Mouse (Mus musculus) midbrain, postnatal 0 days (tissue): Measurements from ENCODE around the gene Nkpd1. TPM values are rescaled to one million over a fixed set of nuclear protein-coding genes. Genes with fewer than 3 reads are reported as not detected.

Experiments
- ATAC-seq: fragments of 200-750 bp; cut with Nextera tagmentation; 2 replicates; pipeline ENCODE4 v1.8.0; 2017; ENCODE audit warnings: moderate number of reproducible peaks, mild to moderate bottlenecking, moderate TSS enrichment, moderate library complexity; ENCODE audit not compliant: low FRiP score
- DNase-seq: peaks from one replicate; pipeline ENCODE4 v3.0.0-alpha.2; 2015; ENCODE audit warnings: low spot score
- H3K27ac ChIP-seq: fragments of 300-500 bp; sonication (generic); 2 replicates; pipeline ENCODE4 v1.5.1; 2014; ENCODE audit warnings: low read depth, mild to moderate bottlenecking, low read length, mixed read lengths
- H3K27me3 ChIP-seq: fragments of 300-500 bp; sonication (generic); 2 replicates; pipeline ENCODE4 v1.6.1; 2014; ENCODE audit warnings: low read length, control low read depth, mixed read lengths; ENCODE audit not compliant: insufficient read depth
- H3K36me3 ChIP-seq: fragments of 300-500 bp; sonication (generic); 2 replicates; pipeline ENCODE4 v1.6.1; 2014; ENCODE audit warnings: low read length, control low read depth, mixed read lengths; ENCODE audit not compliant: insufficient read depth
- H3K4me1 ChIP-seq: fragments of 300-500 bp; sonication (generic); 2 replicates; pipeline ENCODE4 v1.6.1; 2014; ENCODE audit warnings: mild to moderate bottlenecking, control low read depth, antibody characterized with exemption, low read length, mixed read lengths; ENCODE audit not compliant: insufficient read depth
- H3K4me2 ChIP-seq: fragments of 300-500 bp; sonication (generic); 2 replicates; pipeline ENCODE4 v1.6.1; 2014; ENCODE audit warnings: low read depth, mild to moderate bottlenecking, low read length, mixed read lengths; ENCODE audit not compliant: poor library complexity, severe bottlenecking
- H3K4me3 ChIP-seq: fragments of 300-500 bp; sonication (generic); 2 replicates; pipeline ENCODE4 v1.5.1; 2014; ENCODE audit warnings: low read depth, mild to moderate bottlenecking, low read length, moderate library complexity
- H3K9ac ChIP-seq: fragments of 300-500 bp; sonication (generic); replicated peaks from 2 replicates; pipeline ENCODE4 v1.6.1; 2014; ENCODE audit warnings: mild to moderate bottlenecking, low read length, moderate library complexity, mixed read lengths; ENCODE audit not compliant: poor library complexity, severe bottlenecking
- H3K9me3 ChIP-seq: fragments of 300-500 bp; sonication (generic); 2 replicates; pipeline ENCODE4 v1.6.1; 2016; ENCODE audit warnings: low read length, control low read depth
- CTCF ChIP-seq: IDR thresholded peaks from 2 replicates; pipeline ENCODE4 v1.5.1; 2016; ENCODE audit warnings: antibody characterized with exemption, mild to moderate bottlenecking
- whole genome bisulfite sequencing: fragments of 180-500 bp; shearing (Covaris S2); extraction: QIAGEN DNeasy Blood & Tissue Kit; methylation state at CpG from one replicate; pipeline ENCODE4 v1.1.7; 2014; 5-methylcytosine and 5-hydroxymethylcytosine counted together
- polyA plus RNA-seq: library from polyadenylated mRNA; unstranded; fragments of >200 nt; fragmentation: Nextera tagmentation; extraction: Ambion mirVana; gene quantifications from 2 replicates; pipeline ENCODE4 v1.2.1, GENCODE M21; 2015
- total RNA-seq: library from RNA; depleted of rRNA; stranded (reverse); fragments of >200 nt; gene quantifications from 2 replicates; pipeline ENCODE4 v1.2.3, GENCODE M21; 2014

Nkpd1 gene
- total and polyA plus RNA-seq, 2 experiments from 2014 or later = 1.6 to 2.3 TPM

DNA sequence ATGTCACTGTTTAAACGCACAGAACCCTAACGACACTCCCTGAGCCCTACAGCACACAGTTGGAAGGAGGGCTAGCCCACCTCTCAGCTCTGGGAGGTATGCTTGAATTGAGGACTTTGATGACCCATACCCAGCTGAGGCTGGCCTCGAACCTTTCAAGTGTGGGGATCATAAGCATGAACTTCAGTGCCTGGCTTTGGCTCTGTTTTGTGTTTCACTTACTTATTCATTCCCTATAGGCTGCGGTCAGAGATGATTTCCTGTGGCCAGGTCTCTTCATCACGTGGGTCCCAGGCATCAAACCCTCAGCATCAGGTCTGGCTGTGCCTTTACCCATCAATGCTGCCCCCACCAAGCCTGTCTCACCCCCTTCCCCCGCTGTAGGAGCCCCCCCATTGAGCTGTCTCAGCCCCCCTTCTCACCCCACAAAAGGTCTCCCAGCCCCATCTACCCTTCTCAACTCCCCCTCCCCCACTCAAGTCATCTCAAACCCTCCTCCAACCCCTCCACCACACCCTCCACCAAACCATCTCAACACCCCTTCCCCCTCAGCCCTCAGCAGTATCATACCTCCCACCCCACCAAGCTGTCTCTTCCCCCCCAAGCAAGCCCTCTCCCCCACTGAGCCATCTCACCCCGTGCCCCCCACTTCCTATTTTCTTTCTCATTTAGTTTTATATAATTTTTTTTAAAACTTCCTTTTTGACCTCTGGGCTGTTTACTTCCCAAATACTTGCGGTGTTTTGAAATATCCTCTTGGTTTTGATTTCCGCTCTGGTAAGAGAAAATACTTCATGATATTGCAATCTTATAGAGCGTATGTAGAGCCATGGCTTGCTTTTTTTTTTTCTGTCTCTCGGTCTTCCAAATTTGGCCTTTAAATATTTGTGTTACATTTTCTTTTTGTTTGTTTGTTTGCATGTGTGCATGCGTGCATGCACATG, 16.9 kb upstream of the Nkpd1 start:
- no peaks in the 10 kb centered on the region for H3K27me3 ChIP-seq
- H3K4me3 ChIP-seq = no peak overlapping the region
- H3K4me1 ChIP-seq = no peaks in the 10 kb centered on the region
- TF ChIP-seq CTCF = no peak
- H3K9me3 ChIP-seq = no peaks in the 10 kb centered on the region
- DNase-seq (no peak), ATAC-seq (no peak)
- H3K9ac ChIP-seq = no peak overlapping the region
- no peaks in the 10 kb centered on the region for H3K36me3 ChIP-seq
- H3K4me2 ChIP-seq = no peak overlapping the region
- 77% methylated on average over 12 of the region's 12 CpGs for WGBS
- H3K27ac ChIP-seq = no peak overlapping the region

DNA sequence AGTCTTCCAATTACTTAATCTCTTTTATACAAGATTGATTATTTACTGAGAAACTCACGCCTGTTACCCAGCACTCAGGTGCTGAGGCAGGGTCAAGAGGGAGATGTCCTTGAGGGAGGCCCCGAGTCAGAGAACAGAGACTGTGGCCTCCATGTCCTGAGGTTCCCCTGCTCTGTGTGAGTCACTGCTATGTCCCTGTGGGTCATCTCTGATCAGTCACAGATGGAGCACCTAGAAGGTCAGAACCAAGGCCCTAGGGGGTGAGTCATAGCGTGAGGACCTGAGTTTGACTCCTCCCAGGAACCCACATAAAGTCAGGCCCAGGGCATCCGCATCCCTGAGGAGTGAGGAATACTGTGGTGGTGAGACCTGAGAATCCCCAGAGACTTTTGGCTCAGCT, 16.0 kb upstream of the Nkpd1 start:
- no peak for ATAC-seq
- Histone ChIP-seq H3K27me3 (no peaks in the 10 kb centered on the region), H3K4me3 (no peak overlapping the region), H3K27ac (no peak overlapping the region), H3K36me3 (no peaks in the 10 kb centered on the region), H3K4me2 (no peak overlapping the region), H3K9me3 (no peaks in the 10 kb centered on the region), H3K4me1 (no peaks in the 10 kb centered on the region), H3K9ac (no peak overlapping the region)
- no peak for DNase-seq
- no peak for TF ChIP-seq CTCF
- 77% methylated on average over 4 of the region's 4 CpGs for WGBS

DNA sequence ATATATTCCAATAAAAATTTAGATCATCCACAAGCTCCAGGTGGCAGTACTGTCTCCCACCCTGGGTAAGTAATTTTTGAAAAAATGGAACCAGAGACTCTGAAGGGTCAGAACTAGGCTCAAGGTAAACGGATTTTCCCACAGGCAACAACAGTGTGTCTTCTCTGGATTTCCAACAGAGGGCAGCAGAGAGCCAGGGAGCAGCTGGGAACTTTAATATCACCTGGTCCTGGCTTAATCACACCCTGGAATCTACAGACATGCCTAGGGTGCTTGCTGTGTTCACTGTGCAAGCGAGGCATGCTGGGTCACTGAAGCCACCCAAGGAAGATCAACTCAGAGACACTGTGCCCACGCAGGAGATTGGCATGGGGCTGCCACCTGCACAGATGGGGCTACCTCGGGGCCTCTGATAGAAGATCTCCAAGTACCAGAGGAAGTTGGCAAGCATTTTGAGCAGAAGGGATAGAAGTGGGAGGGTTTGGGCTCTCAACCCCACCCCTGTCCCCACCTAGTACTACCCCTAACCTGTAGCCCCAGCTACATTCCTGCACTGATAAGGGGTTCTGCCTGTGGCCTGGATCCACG, 14.1 kb upstream of the Nkpd1 start:
- Histone ChIP-seq H3K36me3 (no peaks in the 10 kb centered on the region), H3K4me1 (no peaks in the 10 kb centered on the region), H3K27me3 (no peaks in the 10 kb centered on the region), H3K9me3 (no peaks in the 10 kb centered on the region), H3K9ac (no peak overlapping the region), H3K4me2 (no peak overlapping the region), H3K4me3 (no peak overlapping the region), H3K27ac (no peak overlapping the region)
- peak; percentile 82 for TF ChIP-seq CTCF
- 44% methylated on average over 5 of the region's 5 CpGs for WGBS
- DNase-seq (peak; percentile 54), ATAC-seq (no peak)

DNA sequence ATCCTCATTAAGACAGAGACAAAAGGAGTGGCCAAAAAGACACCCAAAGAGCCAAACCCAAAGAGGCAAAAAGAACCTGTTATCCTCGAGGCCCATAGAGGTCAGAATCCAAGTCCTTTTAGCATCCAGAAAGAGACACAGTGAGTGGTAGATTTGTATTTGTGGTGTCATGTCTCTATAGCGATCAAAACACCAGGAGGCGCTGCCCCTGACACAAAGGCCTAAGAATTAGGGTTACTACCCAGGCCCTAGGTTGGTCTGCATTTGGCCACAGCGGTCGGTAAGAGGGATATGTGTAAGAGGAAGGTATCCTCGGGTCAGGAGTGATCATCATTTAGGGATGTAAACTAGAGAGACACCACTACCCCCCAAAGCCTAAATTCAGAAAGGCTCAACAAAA, 11.3 kb upstream of the Nkpd1 start:
- Histone ChIP-seq H3K27ac (0 out of 2 replicates have a peak overlapping the region, but pooled peaks have one; percentile 78), H3K36me3 (no peaks in the 10 kb centered on the region), H3K4me3 (peak overlapping the region; percentile 53), H3K4me1 (peaks cover 3% of the 10 kb centered on the region; the same call in 1 of the 2 replicates), H3K4me2 (peak overlapping the region; percentile 93), H3K9ac (no peak overlapping the region; the same call in 1 of the 2 replicates), H3K27me3 (no peaks in the 10 kb centered on the region), H3K9me3 (no peaks in the 10 kb centered on the region)
- DNase-seq (no peak), ATAC-seq (no peak)
- TF ChIP-seq CTCF = peak; percentile 48
- 18% methylated on average over 6 of the region's 6 CpGs for WGBS

DNA sequence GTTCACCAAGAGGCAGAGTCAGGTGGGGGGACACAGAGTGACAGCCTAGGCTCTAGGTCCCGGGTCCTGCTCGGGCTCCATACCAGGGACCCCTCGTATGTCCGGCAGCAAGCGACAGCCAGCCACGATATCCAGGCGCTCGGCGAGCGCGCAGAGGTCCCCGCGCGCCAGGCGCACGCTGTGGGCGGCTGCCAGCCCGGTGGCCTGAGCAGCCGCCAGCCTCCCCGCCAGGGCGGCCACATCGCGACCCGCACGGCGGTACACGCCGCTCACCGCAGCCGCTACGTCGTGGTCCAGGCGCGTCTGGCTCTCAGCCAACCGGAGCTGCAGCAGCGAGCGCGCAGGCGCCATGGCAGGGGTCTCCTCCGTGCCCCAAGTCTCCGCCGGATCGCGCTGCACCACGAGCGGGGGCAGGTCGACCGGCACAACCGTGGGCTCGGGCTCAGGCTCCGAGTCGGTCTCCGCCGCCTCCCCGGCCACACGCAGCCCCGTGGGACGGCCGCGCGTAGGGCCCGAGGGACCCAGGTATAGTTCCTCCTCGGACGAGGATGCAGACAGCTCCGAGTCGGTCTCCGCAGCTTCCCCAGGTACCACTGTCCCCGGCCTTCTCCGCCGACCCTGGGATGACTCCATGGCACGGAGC, 10.5 kb upstream of the Nkpd1 start:
- Histone ChIP-seq H3K4me2 (peak overlapping the region; percentile 93), H3K27me3 (no peaks in the 10 kb centered on the region), H3K27ac (peak overlapping the region; percentile 78), H3K9ac (peak overlapping the region; percentile 65), H3K4me1 (peaks cover 3% of the 10 kb centered on the region; the same call in 1 of the 2 replicates), H3K36me3 (no peaks in the 10 kb centered on the region), H3K4me3 (peak overlapping the region; percentile 53), H3K9me3 (no peaks in the 10 kb centered on the region)
- DNase-seq (peak; percentile 82), ATAC-seq (0 out of 2 replicates have a peak, but pooled peaks have one; percentile 4)
- under 1% methylated on average over 63 of the region's 71 CpGs for WGBS
- TF ChIP-seq CTCF = no peak
